In genomic region chr7:138872956-138873355, GRCm38 (mm10) we compare ENCODE assay signal across 14 mouse cellular contexts.
"Had no signal": no experiment of that assay in that cellular context is flagged by ENCODE, and none has a peak within 500 bp of the region (broad histone marks: within the 10 kb centered on the region; RNA-seq: fewer than 3 reads in every experiment).

No protein-coding gene starts in this region.

- DNase-seq: left cerebral cortex, postnatal 4 days; lung, postnatal 14 days; spleen, adult 18-20 months; thymus, adult 18-20 months; thymus, postnatal 14 days had no signal

- H3K4me3 ChIP-seq: hindbrain, embryonic 13.5 days; liver, embryonic 15.5 days; lung, embryonic 15.5 days; megakaryocyte, embryonic 14.5 days; midbrain, embryonic 15.5 days; neural tube, embryonic 12.5 days had no signal

- H3K4me2 ChIP-seq: hindbrain, embryonic 13.5 days; liver, embryonic 15.5 days; lung, embryonic 15.5 days; midbrain, embryonic 11.5 days; midbrain, embryonic 15.5 days; neural tube, embryonic 12.5 days had no signal

- H3K27me3 ChIP-seq: hindbrain, embryonic 13.5 days; liver, embryonic 15.5 days; lung, embryonic 15.5 days; megakaryocyte, embryonic 14.5 days; midbrain, embryonic 15.5 days; neural tube, embryonic 12.5 days had no signal

- ATAC-seq: hindbrain, postnatal 0 days; midbrain, embryonic 15.5 days had no signal

- H3K4me1 ChIP-seq: hindbrain, embryonic 13.5 days; lung, embryonic 15.5 days; midbrain, embryonic 15.5 days; neural tube, embryonic 12.5 days had no signal

- H3K27ac ChIP-seq: hindbrain, embryonic 13.5 days; hindbrain, postnatal 0 days; liver, embryonic 15.5 days; lung, embryonic 15.5 days; macrophage; midbrain, embryonic 15.5 days; neural tube, embryonic 12.5 days had no signal

- H3K9me3 ChIP-seq: hindbrain, embryonic 13.5 days; liver, embryonic 15.5 days; lung, embryonic 15.5 days; megakaryocyte, embryonic 14.5 days; midbrain, embryonic 15.5 days; neural tube, embryonic 12.5 days had no signal

- H3K9ac ChIP-seq: hindbrain, embryonic 13.5 days; liver, embryonic 15.5 days; lung, embryonic 15.5 days; midbrain, embryonic 15.5 days; neural tube, embryonic 12.5 days had no signal
